Mouse (Mus musculus) hindbrain, embryonic 16.5 days (tissue): ENCODE measurements at regions not wholly inside any gene's neighbourhood (a gene's known extent, or its start where the extent isn't known, plus 50 kb on each side); places are given as distances from the start of the nearest gene placed in this dataset.
"Not testable (repeated sequence)": the region's sequence is repeated elsewhere in the genome, so short reads cannot be mapped to it uniquely, and the experiment has no call there.

Experiments used
- ATAC-seq: fragments of 200-750 bp; cut with Nextera tagmentation; 2 replicates; pipeline ENCODE4 v1.8.0; 2017; ENCODE audit warnings: moderate TSS enrichment, moderate library complexity
- H3K27ac ChIP-seq: fragments of 300-500 bp; sonication (generic); 2 replicates; pipeline ENCODE4 v1.5.1; 2014; ENCODE audit warnings: low read depth, mild to moderate bottlenecking, control low read depth, low read length, moderate library complexity
- H3K27me3 ChIP-seq: fragments of 300-500 bp; sonication (generic); replicated peaks from 2 replicates; pipeline ENCODE4 v1.6.1; 2014; ENCODE audit warnings: low read length; ENCODE audit not compliant: control insufficient read depth, insufficient read depth
- H3K36me3 ChIP-seq: fragments of 300-500 bp; sonication (generic); 2 replicates; pipeline ENCODE4 v1.6.1; 2014; ENCODE audit warnings: mild to moderate bottlenecking, low read length, moderate library complexity, mixed read lengths; ENCODE audit not compliant: control insufficient read depth, insufficient read depth
- H3K4me1 ChIP-seq: fragments of 300-500 bp; sonication (generic); 2 replicates; pipeline ENCODE4 v1.6.1; 2014; ENCODE audit warnings: low read depth, low read length; ENCODE audit not compliant: control insufficient read depth, insufficient read depth
- H3K4me2 ChIP-seq: fragments of 300-500 bp; sonication (generic); 2 replicates; pipeline ENCODE4 v1.6.1; 2014; ENCODE audit warnings: mild to moderate bottlenecking, low read length, control low read depth, moderate library complexity
- H3K4me3 ChIP-seq: fragments of 300-500 bp; sonication (generic); 2 replicates; pipeline ENCODE4 v1.5.1; 2014; ENCODE audit warnings: mild to moderate bottlenecking, low read length, control low read depth, moderate library complexity
- H3K9ac ChIP-seq: fragments of 300-500 bp; sonication (generic); 2 replicates; pipeline ENCODE4 v1.6.1; 2014; ENCODE audit warnings: low read depth, mild to moderate bottlenecking, control low read depth, low read length, moderate library complexity
- H3K9me3 ChIP-seq: fragments of 300-500 bp; sonication (generic); 2 replicates; pipeline ENCODE4 v1.6.1; 2014; ENCODE audit warnings: mild to moderate bottlenecking, low read length, moderate library complexity; ENCODE audit not compliant: control insufficient read depth
- WGBS: fragments of 180-500 bp; shearing (Covaris S2); extraction: QIAGEN DNeasy Blood & Tissue Kit; methylation state at CpG from one replicate; pipeline ENCODE4 v1.1.7; 2014; 5-methylcytosine and 5-hydroxymethylcytosine counted together

DNA sequence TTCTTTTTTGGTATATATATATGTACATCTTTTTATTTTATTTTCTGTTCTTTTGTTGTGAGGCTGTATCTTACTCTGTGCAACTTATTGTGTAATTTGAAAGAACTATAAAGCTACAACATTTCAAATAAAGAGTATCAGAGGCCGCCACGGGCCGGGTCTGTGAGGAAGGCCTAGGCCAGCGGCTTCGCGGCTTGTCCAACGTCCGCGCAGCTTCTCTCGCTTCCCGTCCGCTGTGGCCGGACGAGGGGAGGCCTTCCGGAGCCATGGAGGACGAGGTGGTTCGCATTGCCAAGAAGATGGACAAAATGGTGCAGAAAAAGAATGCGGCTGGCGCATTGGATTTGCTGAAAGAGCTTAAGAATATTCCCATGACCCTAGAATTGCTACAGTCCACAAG, 167.4 kb downstream of the Kif21a start:
- H3K27me3 ChIP-seq, ATAC-seq, H3K36me3 ChIP-seq, H3K9ac ChIP-seq, H3K4me1 ChIP-seq, H3K4me3 ChIP-seq, H3K9me3 ChIP-seq, H3K4me2 ChIP-seq, H3K27ac ChIP-seq: not testable (repeated sequence)
- 95% methylated on average over 19 of the region's 19 CpGs for WGBS

DNA sequence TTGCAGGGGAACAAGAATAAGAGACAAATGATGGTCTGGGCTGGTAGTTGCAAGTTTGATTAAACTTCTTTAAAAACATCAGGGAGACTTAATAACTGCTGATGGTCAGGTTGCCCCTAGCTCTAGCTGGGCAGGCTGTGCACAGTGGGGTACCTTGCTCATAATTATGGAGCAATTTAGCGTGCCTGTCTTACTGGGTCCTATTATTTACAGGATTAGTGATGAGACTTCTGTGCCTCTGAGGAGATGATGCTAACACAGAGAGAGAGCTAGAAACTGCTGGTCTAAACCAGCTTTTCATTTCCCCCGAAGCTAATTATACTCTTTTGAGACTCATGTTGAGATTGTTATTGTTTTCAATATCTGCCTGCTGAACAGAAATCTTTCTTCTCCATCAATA, 180.3 kb downstream of the Kif21a start:
- Histone ChIP-seq H3K4me1 (no peaks in the 10 kb centered on the region), H3K27me3 (no peaks in the 10 kb centered on the region), H3K4me2 (no peak overlapping the region), H3K4me3 (no peak overlapping the region), H3K9ac (no peak overlapping the region), H3K27ac (no peak overlapping the region), H3K36me3 (no peaks in the 10 kb centered on the region), H3K9me3 (no peaks in the 10 kb centered on the region)
- ATAC-seq = no peak; the same call in 1 of the 2 replicates
- 38% methylated on average over 2 of the region's 2 CpGs for WGBS

DNA sequence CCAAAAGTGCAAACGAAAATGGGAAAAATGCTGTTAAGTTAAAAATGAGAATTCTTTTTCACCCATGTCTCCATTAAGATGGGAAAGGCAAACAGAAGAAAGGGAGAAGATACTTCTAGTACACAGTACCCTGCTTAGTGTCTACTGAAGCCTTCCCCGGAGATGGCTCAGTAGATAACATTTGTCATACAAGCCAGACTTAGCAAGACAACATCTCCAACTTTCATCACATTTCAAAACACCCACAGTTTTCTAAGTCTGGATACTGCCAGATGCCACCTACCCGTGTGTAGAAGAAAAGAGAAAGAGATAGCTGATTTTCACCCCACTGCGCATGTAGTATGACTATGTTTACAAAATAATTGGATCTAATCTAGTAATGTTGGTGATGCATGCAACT, 174.5 kb upstream of the Cpne8 start:
- not testable (repeated sequence) for H3K9ac ChIP-seq, H3K9me3 ChIP-seq, H3K27ac ChIP-seq, H3K36me3 ChIP-seq, H3K4me3 ChIP-seq, ATAC-seq, H3K4me2 ChIP-seq, H3K27me3 ChIP-seq, H3K4me1 ChIP-seq
- 85% methylated on average over 1 of the region's 4 CpGs for WGBS

DNA sequence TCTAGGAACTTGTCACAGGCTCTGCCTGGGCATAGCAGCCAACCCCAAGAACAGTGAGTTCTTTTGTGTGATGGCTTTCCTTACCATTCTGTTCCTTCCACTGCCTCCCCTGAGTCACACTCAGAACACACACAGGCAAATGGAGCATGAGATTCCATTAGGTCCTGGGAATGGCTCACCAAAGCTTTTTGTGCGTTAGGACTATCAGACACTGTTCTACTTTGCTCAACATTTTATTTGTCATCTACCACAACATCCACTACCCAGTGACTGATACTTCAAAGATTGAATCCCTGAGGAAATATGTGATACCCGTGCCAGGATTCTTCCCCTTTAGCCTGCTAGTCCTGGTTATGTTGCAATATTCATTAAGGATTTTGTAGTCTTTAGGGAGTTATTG, 172.8 kb upstream of the Cpne8 start:
- Histone ChIP-seq H3K9ac (no peak overlapping the region), H3K4me1 (no peaks in the 10 kb centered on the region), H3K9me3 (no peaks in the 10 kb centered on the region), H3K4me2 (no peak overlapping the region), H3K4me3 (no peak overlapping the region), H3K27ac (no peak overlapping the region), H3K27me3 (no peaks in the 10 kb centered on the region), H3K36me3 (no peaks in the 10 kb centered on the region)
- 88% methylated on average over 2 of the region's 2 CpGs for WGBS
- no peak for ATAC-seq

DNA sequence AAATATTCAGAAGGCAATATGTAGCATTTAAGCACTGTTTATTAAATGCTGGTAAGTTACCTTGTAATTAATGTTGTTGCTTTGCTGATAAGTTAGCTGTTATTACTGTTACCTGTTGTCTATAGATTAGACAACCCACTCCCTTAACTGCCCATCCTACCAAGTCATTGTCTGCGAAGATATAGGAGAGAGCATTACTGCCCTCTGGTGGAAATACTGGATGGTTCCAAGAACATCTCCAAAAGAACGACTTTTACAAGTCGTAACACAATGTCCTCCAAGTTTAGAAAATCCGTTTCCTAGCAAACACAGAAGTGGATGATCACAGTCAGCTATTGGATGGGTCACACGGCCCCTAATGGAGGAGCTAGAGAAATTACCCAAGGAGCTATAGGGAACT, 162.2 kb upstream of the Cpne8 start:
- Histone ChIP-seq H3K9ac (no peak overlapping the region), H3K27ac (no peak overlapping the region), H3K4me3 (no peak overlapping the region), H3K4me2 (no peak overlapping the region), H3K9me3 (no peaks in the 10 kb centered on the region), H3K27me3 (no peaks in the 10 kb centered on the region), H3K4me1 (no peaks in the 10 kb centered on the region), H3K36me3 (no peaks in the 10 kb centered on the region)
- 17% methylated on average over 5 of the region's 5 CpGs for WGBS
- no peak for ATAC-seq

DNA sequence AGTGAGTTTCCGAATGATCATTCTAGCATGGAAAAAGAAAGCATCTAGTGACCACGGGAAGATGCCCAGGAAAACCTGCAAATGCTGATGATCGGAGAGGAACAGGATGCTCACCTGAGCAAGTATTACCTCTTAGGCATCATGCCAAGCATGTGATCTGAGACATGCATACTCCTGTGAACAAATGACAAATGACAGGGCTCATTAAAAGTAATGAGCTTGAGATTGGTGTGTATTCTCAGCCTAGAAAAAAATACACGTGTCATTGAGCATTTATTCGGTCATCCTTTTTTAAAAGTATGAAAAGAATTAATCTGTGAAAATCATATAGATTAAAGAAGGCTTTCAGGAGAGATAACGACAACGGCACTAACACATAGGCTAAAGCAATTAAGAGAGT, 156.4 kb upstream of the Cpne8 start:
- Histone ChIP-seq H3K9ac (no peak overlapping the region), H3K36me3 (no peaks in the 10 kb centered on the region), H3K27me3 (no peaks in the 10 kb centered on the region), H3K4me1 (no peaks in the 10 kb centered on the region), H3K9me3 (no peaks in the 10 kb centered on the region), H3K4me2 (no peak overlapping the region), H3K27ac (no peak overlapping the region), H3K4me3 (no peak overlapping the region)
- ATAC-seq = no peak
- 68% methylated on average over 7 of the region's 7 CpGs for WGBS

DNA sequence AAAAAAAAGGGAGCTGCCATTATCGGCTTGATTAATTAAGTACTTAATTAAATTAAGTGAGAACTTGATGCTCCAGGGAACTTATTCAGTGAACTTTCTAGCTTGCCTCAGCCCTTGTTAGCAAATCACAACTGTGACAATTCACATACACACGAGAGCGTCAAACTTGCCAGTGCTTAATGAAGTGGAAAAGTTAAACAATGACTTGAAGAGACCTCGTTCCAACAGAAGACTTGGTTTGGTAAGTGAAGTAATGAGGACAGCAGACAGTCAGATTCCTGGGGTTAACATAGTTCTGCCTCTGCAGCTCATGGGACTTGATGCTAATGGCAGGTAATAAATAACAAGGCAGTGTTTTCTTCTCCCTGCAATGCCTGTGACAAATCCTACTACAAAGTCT, 148.6 kb upstream of the Cpne8 start:
- Histone ChIP-seq H3K27me3 (no peaks in the 10 kb centered on the region), H3K4me3 (no peak overlapping the region), H3K27ac (no peak overlapping the region), H3K9me3 (no peaks in the 10 kb centered on the region), H3K4me2 (no peak overlapping the region), H3K36me3 (no peaks in the 10 kb centered on the region), H3K9ac (no peak overlapping the region), H3K4me1 (no peaks in the 10 kb centered on the region; the same call in 1 of the 2 replicates)
- peak; percentile 69 for ATAC-seq
- WGBS = 4% methylated on average over 4 of the region's 4 CpGs

DNA sequence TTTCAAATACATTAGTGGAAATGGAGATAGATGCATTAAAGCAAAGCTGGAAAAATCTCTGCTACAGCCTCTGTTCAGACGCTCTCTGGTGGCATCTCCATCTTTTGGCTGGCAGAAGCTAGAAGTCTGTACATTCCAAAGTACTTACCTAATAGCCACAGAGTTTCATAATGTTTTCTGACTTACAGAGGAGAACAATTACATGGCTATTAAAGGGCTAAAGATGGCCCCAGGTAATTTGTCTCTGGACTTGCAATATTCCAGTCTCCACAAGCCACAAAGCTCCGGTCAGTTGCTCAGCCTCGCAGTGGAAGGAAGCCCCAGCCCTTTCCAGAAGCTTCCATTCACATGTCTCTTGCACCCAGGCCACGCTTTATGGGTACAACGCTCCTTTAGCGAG, 143.1 kb upstream of the Cpne8 start:
- no peak for ATAC-seq
- peaks cover 5% of the 10 kb centered on the region for H3K4me1 ChIP-seq
- H3K4me2 ChIP-seq = no peak overlapping the region
- H3K27ac ChIP-seq = no peak overlapping the region
- no peak overlapping the region for H3K9ac ChIP-seq
- H3K4me3 ChIP-seq = no peak overlapping the region
- WGBS = 91% methylated on average over 6 of the region's 6 CpGs
- H3K9me3 ChIP-seq = no peaks in the 10 kb centered on the region
- no peaks in the 10 kb centered on the region for H3K36me3 ChIP-seq
- H3K27me3 ChIP-seq = no peaks in the 10 kb centered on the region

DNA sequence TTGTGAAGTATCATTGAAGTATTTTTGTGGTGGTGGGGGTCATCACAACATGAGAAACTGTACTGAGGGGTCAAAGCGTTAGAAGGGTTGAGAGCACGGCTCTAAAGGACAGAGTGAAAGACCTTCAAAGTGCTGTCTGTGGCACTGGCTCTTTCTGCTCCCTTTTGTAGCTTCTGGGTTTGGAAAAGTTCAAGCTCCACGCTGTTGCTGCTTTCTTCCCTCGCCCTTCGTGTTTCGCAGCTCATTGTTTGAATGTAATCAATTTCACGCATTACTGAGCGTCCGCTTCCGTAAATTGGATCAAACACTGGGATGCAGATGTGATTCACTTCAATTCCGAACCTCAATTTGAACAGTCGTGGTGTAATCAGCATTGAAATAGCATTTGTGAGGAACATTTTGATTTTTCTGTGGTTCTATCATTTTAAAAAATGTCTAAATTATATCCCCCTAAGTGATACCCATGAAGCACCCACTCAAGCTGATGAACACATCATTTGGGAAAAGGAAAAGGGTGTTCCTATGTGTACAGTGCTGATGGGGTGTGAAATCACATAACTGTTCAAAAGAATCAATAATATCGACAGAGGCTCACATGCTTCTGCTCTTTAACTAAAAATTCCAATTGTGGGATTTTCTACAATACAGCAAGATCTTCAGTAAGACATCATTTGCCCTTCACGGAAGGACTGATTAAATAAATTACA, 140.9 kb upstream of the Cpne8 start:
- Histone ChIP-seq H3K9ac (no peak overlapping the region), H3K36me3 (no peaks in the 10 kb centered on the region), H3K27me3 (no peaks in the 10 kb centered on the region), H3K4me2 (peak overlapping the region; percentile 5; the same call in 1 of the 2 replicates), H3K4me3 (no peak overlapping the region), H3K4me1 (peaks cover 5% of the 10 kb centered on the region), H3K9me3 (no peaks in the 10 kb centered on the region), H3K27ac (no peak overlapping the region)
- no peak for ATAC-seq
- WGBS = 15% methylated on average over 14 of the region's 14 CpGs

DNA sequence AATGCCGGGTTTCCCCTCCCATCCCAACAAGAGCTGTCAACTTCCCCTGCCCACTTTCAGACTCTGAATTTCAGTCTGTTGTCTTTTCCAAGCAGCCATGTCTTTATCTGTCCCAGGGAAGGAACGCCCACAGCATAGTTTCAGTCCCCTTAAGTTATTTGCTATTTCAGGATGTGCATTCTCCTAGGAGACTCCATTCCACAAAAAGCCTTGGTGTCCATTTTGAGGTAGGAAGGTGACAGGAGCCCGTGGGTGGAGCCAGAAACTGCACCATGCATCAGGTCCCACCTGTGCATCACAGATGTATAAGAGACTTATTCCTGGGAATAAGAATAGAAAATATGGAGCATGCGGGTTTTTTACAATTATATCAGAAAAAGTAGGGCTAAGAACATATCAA, 138.9 kb upstream of the Cpne8 start:
- no peak for ATAC-seq
- Histone ChIP-seq H3K27me3 (no peaks in the 10 kb centered on the region), H3K9me3 (no peaks in the 10 kb centered on the region), H3K27ac (no peak overlapping the region), H3K36me3 (no peaks in the 10 kb centered on the region), H3K4me2 (no peak overlapping the region), H3K4me3 (no peak overlapping the region), H3K9ac (no peak overlapping the region), H3K4me1 (peaks cover 5% of the 10 kb centered on the region)
- WGBS = 79% methylated on average over 4 of the region's 4 CpGs
